Mouse (Mus musculus): ENCODE measurements around the gene Tbxa2r. TPM values are rescaled to one million over a fixed set of nuclear protein-coding genes. Genes with fewer than 3 reads are reported as not detected.

Tbxa2r gene
- 2.6 and 3.8 TPM in 2 replicates for polyA plus RNA-seq (2015; fragmentation: Nextera tagmentation; extraction: Ambion mirVana)

GRCm38 (mm10) chr10:81328386-81328785 is at the start of gene Tbxa2r:
Tbxa2r (plus strand) TSS chr10:81328731.
- ATAC-seq: no peak; the same call in 1 of the 2 replicates
- H3K36me3 ChIP-seq (ENCODE audit: poor library complexity, severe bottlenecking): peaks cover 50% of the 10 kb centered on the region
- peak within 1 kb of the TSS; percentile 27; the same call in 1 of the 2 replicates for H3K9ac ChIP-seq
- no peak within 1 kb of the TSS for H3K4me2 ChIP-seq
- H3K4me3 ChIP-seq: no peak within 1 kb of the TSS
- H3K9me3 ChIP-seq (replicated peaks): no peaks in the 10 kb centered on the region
- H3K27ac ChIP-seq: no peak within 1 kb of the TSS; the same call in 1 of the 2 replicates
- WGBS: 15% methylated on average over 10 of the region's 10 CpGs
- no peaks in the 10 kb centered on the region for H3K4me1 ChIP-seq
- peaks cover 20% of the 10 kb centered on the region for H3K27me3 ChIP-seq

- Histone ChIP-seq H3K4me3 (no peak overlapping the region), H3K27ac (no peak overlapping the region), H3K9me3 (replicated peaks) (no peaks in the 10 kb centered on the region), H3K4me2 (no peak overlapping the region), H3K9ac (no peak overlapping the region), H3K36me3 (ENCODE audit: poor library complexity, severe bottlenecking) (0 out of 2 replicates have a peak, but pooled peaks cover 4% of the 10 kb centered on the region), H3K4me1 (no peaks in the 10 kb centered on the region), H3K27me3 (peaks cover 14% of the 10 kb centered on the region)
- ATAC-seq: no peak
- 58% methylated on average over 10 of the region's 10 CpGs for WGBS
Observed at GRCm38 (mm10) chr10:81279496-81279895, 49.0 kb upstream of the Tbxa2r start.

GRCm38 (mm10) chr10:81284189-81284588 is 44.3 kb upstream of the Tbxa2r start:
- Histone ChIP-seq H3K4me1 (peaks cover 6% of the 10 kb centered on the region), H3K4me3 (no peak overlapping the region), H3K4me2 (no peak overlapping the region), H3K36me3 (ENCODE audit: poor library complexity, severe bottlenecking) (no peaks in the 10 kb centered on the region), H3K27me3 (peaks cover 23% of the 10 kb centered on the region), H3K27ac (no peak overlapping the region), H3K9me3 (replicated peaks) (no peaks in the 10 kb centered on the region), H3K9ac (no peak overlapping the region)
- 73% methylated on average over 6 of the region's 6 CpGs for WGBS
- no peak for ATAC-seq

GRCm38 (mm10) chr10:81284719-81285118 is 43.8 kb upstream of the Tbxa2r start:
- WGBS: 14% methylated on average over 17 of the region's 17 CpGs
- ATAC-seq: no peak
- peaks cover 9% of the 10 kb centered on the region for H3K4me1 ChIP-seq
- no peaks in the 10 kb centered on the region for H3K36me3 ChIP-seq (ENCODE audit: poor library complexity, severe bottlenecking)
- H3K9me3 ChIP-seq (replicated peaks): no peaks in the 10 kb centered on the region
- H3K27ac ChIP-seq: no peak overlapping the region
- H3K4me3 ChIP-seq: peak overlapping the region; percentile 47; the same call in 1 of the 2 replicates
- H3K27me3 ChIP-seq: peaks cover 23% of the 10 kb centered on the region
- H3K4me2 ChIP-seq: peak overlapping the region; percentile 72
- no peak overlapping the region for H3K9ac ChIP-seq

- WGBS: 1% methylated on average over 54 of the region's 54 CpGs
- peak; percentile 83 for ATAC-seq
Observed at GRCm38 (mm10) chr10:81285694-81286450, 42.7 kb upstream of the Tbxa2r start.

GRCm38 (mm10) chr10:81286586-81286985 is 41.9 kb upstream of the Tbxa2r start:
- 46% methylated on average over 6 of the region's 6 CpGs for WGBS
- no peak for ATAC-seq
- no peaks in the 10 kb centered on the region for H3K36me3 ChIP-seq (ENCODE audit: poor library complexity, severe bottlenecking)

More at GRCm38 (mm10) chr10:81285694-81286450, 42.7 kb upstream of the Tbxa2r start:
- no peaks in the 10 kb centered on the region for H3K9me3 ChIP-seq (replicated peaks)
- no peak overlapping the region for H3K27ac ChIP-seq
- H3K4me2 ChIP-seq: peak overlapping the region; percentile 72
- H3K4me1 ChIP-seq: peaks cover 20% of the 10 kb centered on the region
- H3K27me3 ChIP-seq: peaks cover 35% of the 10 kb centered on the region
- peak overlapping the region; percentile 47 for H3K4me3 ChIP-seq
- H3K36me3 ChIP-seq (ENCODE audit: poor library complexity, severe bottlenecking): no peaks in the 10 kb centered on the region
- H3K9ac ChIP-seq: peak overlapping the region; percentile 66

GRCm38 (mm10) chr10:81287513-81288157 is 40.9 kb upstream of the Tbxa2r start:
- Histone ChIP-seq H3K4me3 (no peak overlapping the region), H3K27ac (no peak overlapping the region), H3K4me2 (no peak overlapping the region), H3K27me3 (peaks cover 41% of the 10 kb centered on the region), H3K9ac (no peak overlapping the region), H3K4me1 (peaks cover 26% of the 10 kb centered on the region), H3K36me3 (ENCODE audit: poor library complexity, severe bottlenecking) (no peaks in the 10 kb centered on the region), H3K9me3 (replicated peaks) (no peaks in the 10 kb centered on the region)
- 62% methylated on average over 8 of the region's 8 CpGs for WGBS
- no peak for ATAC-seq

More at GRCm38 (mm10) chr10:81286586-81286985, 41.9 kb upstream of the Tbxa2r start:
- Histone ChIP-seq H3K27ac (no peak overlapping the region), H3K4me3 (no peak overlapping the region), H3K4me2 (no peak overlapping the region), H3K27me3 (peaks cover 41% of the 10 kb centered on the region), H3K9me3 (replicated peaks) (no peaks in the 10 kb centered on the region), H3K9ac (no peak overlapping the region), H3K4me1 (peaks cover 26% of the 10 kb centered on the region)

GRCm38 (mm10) chr10:81288601-81289000 is 39.9 kb upstream of the Tbxa2r start:
- 27% methylated on average over 6 of the region's 6 CpGs for WGBS
- Histone ChIP-seq H3K27ac (no peak overlapping the region), H3K4me3 (no peak overlapping the region), H3K36me3 (ENCODE audit: poor library complexity, severe bottlenecking) (no peaks in the 10 kb centered on the region), H3K27me3 (peaks cover 37% of the 10 kb centered on the region), H3K9me3 (replicated peaks) (no peaks in the 10 kb centered on the region), H3K9ac (no peak overlapping the region), H3K4me1 (peaks cover 28% of the 10 kb centered on the region), H3K4me2 (no peak overlapping the region)
- no peak for ATAC-seq

- Histone ChIP-seq H3K27me3 (peaks cover 30% of the 10 kb centered on the region), H3K4me3 (no peak overlapping the region), H3K9me3 (replicated peaks) (no peaks in the 10 kb centered on the region), H3K4me2 (no peak overlapping the region), H3K27ac (no peak overlapping the region), H3K9ac (no peak overlapping the region), H3K4me1 (peaks cover 35% of the 10 kb centered on the region), H3K36me3 (ENCODE audit: poor library complexity, severe bottlenecking) (no peaks in the 10 kb centered on the region)
- no peak for ATAC-seq
- 0% methylated on average over 7 of the region's 7 CpGs for WGBS
Observed at GRCm38 (mm10) chr10:81289278-81289677, 39.3 kb upstream of the Tbxa2r start.

- WGBS: 68% methylated on average over 14 of the region's 14 CpGs
- Histone ChIP-seq H3K36me3 (ENCODE audit: poor library complexity, severe bottlenecking) (no peaks in the 10 kb centered on the region), H3K9ac (no peak overlapping the region), H3K4me2 (no peak overlapping the region), H3K9me3 (replicated peaks) (no peaks in the 10 kb centered on the region), H3K4me3 (no peak overlapping the region), H3K4me1 (peaks cover 40% of the 10 kb centered on the region), H3K27me3 (peaks cover 25% of the 10 kb centered on the region), H3K27ac (no peak overlapping the region)
- no peak for ATAC-seq
Observed at GRCm38 (mm10) chr10:81289811-81290210, 38.7 kb upstream of the Tbxa2r start.

- H3K4me2 ChIP-seq: peak overlapping the region; percentile 33
- no peak for ATAC-seq
- WGBS: 13% methylated on average over 24 of the region's 24 CpGs
- H3K27ac ChIP-seq: no peak overlapping the region; the same call in 1 of the 2 replicates
- peaks cover 44% of the 10 kb centered on the region for H3K4me1 ChIP-seq
- H3K9me3 ChIP-seq (replicated peaks): no peaks in the 10 kb centered on the region
- H3K36me3 ChIP-seq (ENCODE audit: poor library complexity, severe bottlenecking): 0 out of 2 replicates have a peak, but pooled peaks cover 6% of the 10 kb centered on the region
- H3K9ac ChIP-seq: peak overlapping the region; percentile 18
- peaks cover 18% of the 10 kb centered on the region for H3K27me3 ChIP-seq
- H3K4me3 ChIP-seq: no peak overlapping the region
Observed at GRCm38 (mm10) chr10:81290698-81291460, 37.7 kb upstream of the Tbxa2r start.
